In the genomic region with DNA sequence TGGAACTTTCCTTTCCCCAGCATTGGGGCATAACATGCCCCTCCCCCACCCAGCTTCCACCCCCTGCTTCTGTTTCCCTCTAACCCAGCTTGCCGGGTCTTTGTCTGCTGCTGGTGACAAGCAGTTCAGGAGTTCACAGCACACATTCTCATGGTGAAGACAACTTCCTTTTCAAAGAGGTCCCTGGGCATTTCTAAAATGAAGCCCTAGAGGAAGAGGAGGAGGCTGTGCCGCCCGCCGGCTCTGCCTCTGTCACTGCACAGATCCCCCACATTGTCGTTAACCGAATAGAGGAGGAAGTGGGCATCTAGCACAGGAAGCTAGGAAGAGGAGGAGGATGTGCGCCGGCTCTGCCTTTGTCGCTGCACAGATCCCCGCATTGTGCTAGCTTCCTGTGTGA, we compare ENCODE assay signal across 8 mouse cellular contexts.
DNase-seq lines count a peak whose midpoint lies in the region; ATAC-seq lines count a peak whose summit lies in the region.

No protein-coding gene starts in this region.

- H3K27me3 ChIP-seq in forebrain, embryonic 12.5 days = 0 out of 2 replicates have a peak, but pooled peaks cover 3% of the 10 kb centered on the region
- no peaks in the 10 kb centered on the region for H3K27me3 ChIP-seq in limb, embryonic 11.5 days (ENCODE audit: control insufficient read depth, insufficient read depth, low read length)

- H3K4me2 ChIP-seq in forebrain, embryonic 12.5 days = peak overlapping the region; percentile 17
- no peak overlapping the region for H3K4me2 ChIP-seq in limb, embryonic 11.5 days (ENCODE audit: low read depth, severe bottlenecking)

- ATAC-seq in forebrain, embryonic 12.5 days (ENCODE audit: low FRiP score) = no peak
- ATAC-seq in limb, embryonic 11.5 days (ENCODE audit: insufficient number of reproducible peaks, low FRiP score, low TSS enrichment, low read depth) = no peak

- no peak overlapping the region for H3K4me3 ChIP-seq in forebrain, embryonic 12.5 days (replicated peaks)
- H3K4me3 ChIP-seq in limb, embryonic 11.5 days (ENCODE audit: low read depth, low read length) = no peak overlapping the region

- peak overlapping the region; percentile 47 for H3K27ac ChIP-seq in forebrain, embryonic 12.5 days
- no peak overlapping the region for H3K27ac ChIP-seq in limb, embryonic 11.5 days (replicated peaks; ENCODE audit: low read depth, low read length)

- no peaks in the 10 kb centered on the region for H3K9me3 ChIP-seq in forebrain, embryonic 12.5 days
- no peaks in the 10 kb centered on the region for H3K9me3 ChIP-seq in limb, embryonic 11.5 days (ENCODE audit: control insufficient read depth, low read length)

- no peaks in the 10 kb centered on the region for H3K36me3 ChIP-seq in forebrain, embryonic 12.5 days (replicated peaks)
- no peaks in the 10 kb centered on the region for H3K36me3 ChIP-seq in limb, embryonic 11.5 days (ENCODE audit: control insufficient read depth, insufficient read depth, low read length)

- H3K9ac ChIP-seq in forebrain, embryonic 12.5 days = no peak overlapping the region; the same call in 1 of the 2 replicates
- H3K9ac ChIP-seq in limb, embryonic 11.5 days (ENCODE audit: low read length) = peak overlapping the region; percentile 40

- DNase-seq in frontal cortex, postnatal 36 days (ENCODE audit: low spot score in 2 of 2) = peak; percentile 31 to 56
- no peak for DNase-seq in frontal cortex, postnatal 25 days (ENCODE audit: low spot score in 2 of 2)
- DNase-seq in CD4-positive, CD25-positive, alpha-beta regulatory T cell, adult 2 months (ENCODE audit: low read depth, low spot score) = peak; percentile 76
- peak; percentile 41 for DNase-seq in limb, embryonic 11.5 days (ENCODE audit: low spot score)
- DNase-seq in natural killer cell, adult 2 months (ENCODE audit: low spot score in 2 of 2) = peak; percentile 59 to 74
- DNase-seq in MN1 (ENCODE audit: low spot score) = no peak
- DNase-seq in cerebellum, adult 8-10 months = no peak

- 25% methylated on average over 10 of the region's 10 CpGs for WGBS in forebrain, embryonic 12.5 days
- 36% methylated on average over 10 of the region's 10 CpGs for WGBS in limb, embryonic 11.5 days

- peaks cover 50% of the 10 kb centered on the region for H3K4me1 ChIP-seq in forebrain, embryonic 12.5 days
- peaks cover 18% of the 10 kb centered on the region for H3K4me1 ChIP-seq in limb, embryonic 11.5 days (ENCODE audit: control insufficient read depth, insufficient read depth, low read length)

Comparison
In these comparisons a context has a peak if more than half of its experiments do, and no peak if none do; other contexts are left out.
1. DNase-seq: peak in frontal cortex, postnatal 36 days (2 of 2), CD4-positive, CD25-positive, alpha-beta regulatory T cell, adult 2 months (single experiment), limb, embryonic 11.5 days (single experiment) and natural killer cell, adult 2 months (2 of 2); none in frontal cortex, postnatal 25 days (0 of 2), MN1 (single experiment) and cerebellum, adult 8-10 months (single experiment).